Mouse (Mus musculus) kidney, adult 18-20 months (tissue): ENCODE data around the gene Tmem63a.
A peak's percentile ranks its signal among the peaks of the same experiment; 100 is the strongest.

ENCODE experiments used
- DNase-seq: peaks from one replicate; pipeline ENCODE4 v3.0.0; 2021

The Tmem63a gene

GRCm38 (mm10) chr1:181011601-181012000, 69.5 kb downstream of the Tmem63a start:
- DNase-seq, result no peak

GRCm38 (mm10) chr1:181012416-181012815, 70.3 kb downstream of the Tmem63a start:
- DNase-seq, result no peak

GRCm38 (mm10) chr1:181013446-181013845, 71.3 kb downstream of the Tmem63a start:
- DNase-seq, result no peak

- peak; percentile 72 for DNase-seq
Measured at GRCm38 (mm10) chr1:181014731-181015500, 72.8 kb downstream of the Tmem63a start.

- peak; percentile 83 for DNase-seq
Measured at GRCm38 (mm10) chr1:181015558-181015957, 73.4 kb downstream of the Tmem63a start.

- no peak for DNase-seq
Measured at GRCm38 (mm10) chr1:181016045-181016444, 73.9 kb downstream of the Tmem63a start.

- peak; percentile 82 for DNase-seq
Measured at GRCm38 (mm10) chr1:181016532-181017131, 74.5 kb downstream of the Tmem63a start.

GRCm38 (mm10) chr1:181017212-181017711, 75.1 kb downstream of the Tmem63a start:
- DNase-seq, result peak; percentile 91

- no peak for DNase-seq
Measured at GRCm38 (mm10) chr1:181017890-181018420, 75.8 kb downstream of the Tmem63a start.

- no peak for DNase-seq
Measured at GRCm38 (mm10) chr1:181020756-181021487, 78.8 kb downstream of the Tmem63a start, which contains the start of gene Ephx1. Ephx1 (minus strand) TSS chr1:181020904.

- DNase-seq, result no peak
Measured at GRCm38 (mm10) chr1:181021488-181021865, 79.3 kb downstream of the Tmem63a start.

GRCm38 (mm10) chr1:181022265-181022664, 80.1 kb downstream of the Tmem63a start:
- DNase-seq, result peak; percentile 70
